Mouse (Mus musculus): ENCODE measurements around the gene Pqbp1. TPM values are rescaled to one million over a fixed set of nuclear protein-coding genes. Genes with fewer than 3 reads are reported as not detected.

Pqbp1 gene
- total and polyA plus RNA-seq, 3 experiments: 94.3 to 119 (median 96.6) TPM

- Histone ChIP-seq H3K36me3 (replicated peaks in 1 of 2; ENCODE audit: control insufficient read depth in 1 of 2, insufficient read depth in 1 of 2, low read length in 1 of 2) (peaks cover 6 to 13% of the 10 kb centered on the region in 2 experiments), H3K4me2 (ENCODE audit: insufficient read depth, low read depth, poor library complexity, severe bottlenecking) (peak overlapping the region; percentile 80; the same call in 1 of the 2 replicates), H3K4me3 (replicated peaks in 1 of 3; ENCODE audit: low read depth in 2 of 3, low read length in 2 of 3, poor library complexity in 1 of 3) (no peak overlapping the region), H3K27ac (ENCODE audit: insufficient read depth, low read depth) (peak overlapping the region; percentile 98), H3K79me2 (replicated peaks; ENCODE audit: control insufficient read depth, extremely low read depth, insufficient read depth, poor library complexity, severe bottlenecking) (peaks cover 28% of the 10 kb centered on the region), H3K9ac (ENCODE audit: insufficient read depth, low read depth) (peak overlapping the region; percentile 45; the same call in 1 of the 2 replicates), H3K4me1 (ENCODE audit: control insufficient read depth in 1 of 2, insufficient read depth in 2 of 2) (peaks cover 15 to 72% of the 10 kb centered on the region in 2 experiments), H3K9me3 (replicated peaks; ENCODE audit: low read length) (no peaks in the 10 kb centered on the region), H3K27me3 (replicated peaks) (no peaks in the 10 kb centered on the region)
- no peak for TF ChIP-seq MYC (IDR thresholded peaks at IDR 0.05; ENCODE audit: low read depth, low read length)
- in situ Hi-C loops (cut with MboI; ENCODE audit: low pct_ligation_motif_present, low pct_unique_long_range_greater_than_20kb, low sequenced_read_pairs): no loop called here
- dilution Hi-C loops (cut with MboI; ENCODE audit: extremely low pct_ligation_motif_present, extremely low pct_unique_long_range_greater_than_20kb, low sequenced_read_pairs): no loop called here
- DNase-seq (ENCODE audit: extremely low read depth): no peak
Observed at GRCm38 (mm10) chrX:7864551-7864950, 34.5 kb downstream of the Pqbp1 start.

DNA sequence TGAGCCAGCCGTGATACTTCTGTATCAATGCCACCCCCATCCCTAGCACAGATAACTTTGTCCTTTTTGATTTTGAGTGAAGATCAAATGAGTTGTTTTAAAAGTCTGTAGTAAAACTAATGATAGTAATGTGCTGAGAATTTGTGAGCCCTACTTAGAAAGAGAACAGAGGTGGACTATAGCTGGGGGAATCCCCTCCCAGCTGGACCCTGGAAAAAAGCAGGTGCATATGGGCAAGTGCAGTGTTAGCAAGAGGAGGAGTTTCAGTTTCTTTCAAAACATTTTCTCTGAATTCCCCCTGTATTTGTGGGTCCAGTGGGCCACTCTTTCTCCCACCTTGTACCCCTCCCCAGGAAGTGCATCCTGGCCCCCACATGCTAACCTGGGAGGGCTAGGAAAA is 35.9 kb downstream of the Pqbp1 start:
- dilution Hi-C loops (cut with MboI; ENCODE audit: extremely low pct_ligation_motif_present, extremely low pct_unique_long_range_greater_than_20kb, low sequenced_read_pairs): no loop called here
- Histone ChIP-seq H3K4me1 (ENCODE audit: control insufficient read depth in 1 of 2, insufficient read depth in 2 of 2) (peaks cover 18 to 82% of the 10 kb centered on the region in 2 experiments), H3K79me2 (replicated peaks; ENCODE audit: control insufficient read depth, extremely low read depth, insufficient read depth, poor library complexity, severe bottlenecking) (peaks cover 34% of the 10 kb centered on the region), H3K27me3 (replicated peaks) (no peaks in the 10 kb centered on the region), H3K27ac (ENCODE audit: insufficient read depth, low read depth) (peak overlapping the region; percentile 98), H3K4me3 (replicated peaks in 1 of 3; ENCODE audit: low read depth in 2 of 3, low read length in 2 of 3, poor library complexity in 1 of 3) (no peak overlapping the region), H3K9ac (ENCODE audit: insufficient read depth, low read depth) (peak overlapping the region; percentile 48; the same call in 1 of the 2 replicates), H3K4me2 (ENCODE audit: insufficient read depth, low read depth, poor library complexity, severe bottlenecking) (peak overlapping the region; percentile 50), H3K9me3 (replicated peaks; ENCODE audit: low read length) (no peaks in the 10 kb centered on the region), H3K36me3 (replicated peaks in 1 of 2; ENCODE audit: control insufficient read depth in 1 of 2, insufficient read depth in 1 of 2, low read length in 1 of 2) (peaks cover 6 to 12% of the 10 kb centered on the region in 2 experiments)
- DNase-seq (ENCODE audit: extremely low read depth): no peak
- in situ Hi-C loops (cut with MboI; ENCODE audit: low pct_ligation_motif_present, low pct_unique_long_range_greater_than_20kb, low sequenced_read_pairs): no loop called here
- TF ChIP-seq PAX5 (IDR thresholded peaks at IDR 0.05; ENCODE audit: low read length) (no peak), EP300 (IDR thresholded peaks at IDR 0.05; ENCODE audit: low read length) (peak; percentile 88), POLR2AphosphoS2 (IDR thresholded peaks at IDR 0.05; ENCODE audit: low read depth, low read length) (no peak), TCF12 (IDR thresholded peaks at IDR 0.05; ENCODE audit: low read depth, low read length) (peak; percentile 92), RCOR1 (conservative IDR thresholded peaks at IDR 0.05; ENCODE audit: low read depth, low read length) (peak; percentile 64; the same call in 1 of the 2 replicates), RAD21 (IDR thresholded peaks at IDR 0.05; ENCODE audit: low read depth, low read length) (no peak), NELFE (IDR thresholded peaks at IDR 0.05; ENCODE audit: low read depth, low read length) (no peak), KAT2A (IDR thresholded peaks at IDR 0.05; ENCODE audit: insufficient replicate concordance, low read length) (no peak), MAZ (IDR thresholded peaks at IDR 0.05; ENCODE audit: low read depth, low read length) (peak; percentile 51; the same call in 1 of the 2 replicates), IRF4 (IDR thresholded peaks at IDR 0.05; ENCODE audit: low read depth, low read length) (peak; percentile 74), ETS1 (conservative IDR thresholded peaks at IDR 0.05; ENCODE audit: low read depth, low read length) (peak; percentile 52), MEF2A (IDR thresholded peaks at IDR 0.05; ENCODE audit: borderline replicate concordance, low read depth, low read length) (peak; percentile 80; the same call in 1 of the 2 replicates), BHLHE40 (IDR thresholded peaks at IDR 0.05; ENCODE audit: low read depth, low read length) (peak; percentile 56; the same call in 1 of the 2 replicates)

Data from CH12.LX (cell line).